Mouse (Mus musculus): ENCODE measurements around the gene Gipc1. TPM values are rescaled to one million over a fixed set of nuclear protein-coding genes. Genes with fewer than 3 reads are reported as not detected.

Gene Gipc1
- total RNA-seq, 2 experiments from 2014 or later, result 67.7 to 69.2 TPM

- no peak for DNase-seq (ENCODE audit: extremely low spot score in 1 of 2, low spot score in 1 of 2)
Measured at GRCm38 (mm10) chr8:83647511-83647910, 5.0 kb upstream of the Gipc1 start.

- no peak for DNase-seq (ENCODE audit: extremely low spot score in 1 of 2, low spot score in 1 of 2)
Measured at GRCm38 (mm10) chr8:83648031-83648430, 4.4 kb upstream of the Gipc1 start.

- no peak for DNase-seq (ENCODE audit: extremely low spot score in 1 of 2, low spot score in 1 of 2)
Measured at GRCm38 (mm10) chr8:83649699-83650098, 2.8 kb upstream of the Gipc1 start.

- no peak for DNase-seq (ENCODE audit: extremely low spot score in 1 of 2, low spot score in 1 of 2)
Measured at GRCm38 (mm10) chr8:83652744-83653661, 526 bp downstream of the Gipc1 start.

- no peak for DNase-seq (ENCODE audit: extremely low spot score in 1 of 2, low spot score in 1 of 2)
Measured at GRCm38 (mm10) chr8:83653662-83654017, 1.2 kb downstream of the Gipc1 start.

- DNase-seq (ENCODE audit: extremely low spot score in 1 of 2, low spot score in 1 of 2), result no peak
Measured at GRCm38 (mm10) chr8:83654725-83655124, 2.2 kb downstream of the Gipc1 start.

GRCm38 (mm10) chr8:83656043-83656442 lies 3.6 kb downstream of the Gipc1 start:
- DNase-seq (ENCODE audit: extremely low spot score in 1 of 2, low spot score in 1 of 2), result no peak

- no peak for DNase-seq (ENCODE audit: extremely low spot score in 1 of 2, low spot score in 1 of 2)
Measured at GRCm38 (mm10) chr8:83656484-83657246, 4.2 kb downstream of the Gipc1 start.

- no peak for DNase-seq (ENCODE audit: extremely low spot score in 1 of 2, low spot score in 1 of 2)
Measured at GRCm38 (mm10) chr8:83660545-83660944, 8.1 kb downstream of the Gipc1 start.

GRCm38 (mm10) chr8:83660995-83661680 lies 8.7 kb downstream of the Gipc1 start:
- no peak for DNase-seq (ENCODE audit: extremely low spot score in 1 of 2, low spot score in 1 of 2)

GRCm38 (mm10) chr8:83662421-83662826 lies 9.9 kb downstream of the Gipc1 start:
- DNase-seq (ENCODE audit: extremely low spot score in 1 of 2, low spot score in 1 of 2), result peak; percentile 88 to 96

- DNase-seq (ENCODE audit: extremely low spot score in 1 of 2, low spot score in 1 of 2), result no peak
Measured at GRCm38 (mm10) chr8:83664096-83664495, 11.6 kb downstream of the Gipc1 start.

GRCm38 (mm10) chr8:83664931-83665625 lies 12.6 kb downstream of the Gipc1 start:
- DNase-seq (ENCODE audit: extremely low spot score in 1 of 2, low spot score in 1 of 2), result no peak

GRCm38 (mm10) chr8:83665969-83666865 lies 13.7 kb downstream of the Gipc1 start, which contains the start of gene Ptger1:
Gene Ptger1 (plus strand): TSS chr8:83666678.
- DNase-seq (ENCODE audit: extremely low spot score in 1 of 2, low spot score in 1 of 2), result no peak

- DNase-seq (ENCODE audit: extremely low spot score in 1 of 2, low spot score in 1 of 2), result no peak
Measured at GRCm38 (mm10) chr8:83666866-83667234, 14.4 kb downstream of the Gipc1 start.

- DNase-seq (ENCODE audit: extremely low spot score in 1 of 2, low spot score in 1 of 2), result no peak
Measured at GRCm38 (mm10) chr8:83667526-83667925, 15.0 kb downstream of the Gipc1 start.

- peak; percentile 63 to 72 for DNase-seq (ENCODE audit: extremely low spot score in 1 of 2, low spot score in 1 of 2)
Measured at GRCm38 (mm10) chr8:83668010-83668916, 15.8 kb downstream of the Gipc1 start.

- DNase-seq (ENCODE audit: extremely low spot score in 1 of 2, low spot score in 1 of 2), result no peak
Measured at GRCm38 (mm10) chr8:83669013-83669412, 16.5 kb downstream of the Gipc1 start.

All from layer of hippocampus, postnatal 25 days (tissue).